Mouse (Mus musculus): ENCODE data around the gene Nup210l. TPM values are rescaled to one million over a fixed set of nuclear protein-coding genes. Genes with fewer than 3 reads are reported as not detected.

Nup210l gene
- total RNA-seq (2015; ENCODE audit: low replicate concordance), result 0.58 TPM in 1 of 2 replicates, not detected in the other
- total RNA-seq (2017; ENCODE audit: low replicate concordance), result 0.09 and 0.14 TPM in 2 replicates

DNA sequence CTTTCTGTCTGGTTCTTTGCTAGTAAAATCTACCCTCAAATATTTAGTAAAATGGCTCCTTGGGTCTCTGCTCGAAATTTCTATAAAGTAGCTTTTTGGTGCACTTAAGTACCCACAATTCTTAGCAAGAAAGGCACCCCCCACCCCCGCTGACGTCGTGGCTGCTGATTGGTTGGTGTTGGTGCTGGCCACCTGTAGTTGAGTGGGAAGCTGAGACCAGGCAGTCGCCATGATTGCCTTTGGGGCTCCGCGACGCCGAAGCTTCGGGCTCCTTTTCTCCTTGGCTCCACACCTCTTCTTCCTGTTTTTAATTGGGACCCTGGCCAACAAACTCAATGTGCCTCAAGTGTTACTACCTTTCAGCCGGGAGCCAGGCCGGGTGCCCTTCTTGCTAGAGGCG lies at the start of gene Nup210l:
TSS of gene Nup210l (plus strand) at position 195 of the 400 bp plus-strand sequence.
- no peak for ATAC-seq (replicated peaks; ENCODE audit: low FRiP score, poor library complexity, severe bottlenecking)

DNA sequence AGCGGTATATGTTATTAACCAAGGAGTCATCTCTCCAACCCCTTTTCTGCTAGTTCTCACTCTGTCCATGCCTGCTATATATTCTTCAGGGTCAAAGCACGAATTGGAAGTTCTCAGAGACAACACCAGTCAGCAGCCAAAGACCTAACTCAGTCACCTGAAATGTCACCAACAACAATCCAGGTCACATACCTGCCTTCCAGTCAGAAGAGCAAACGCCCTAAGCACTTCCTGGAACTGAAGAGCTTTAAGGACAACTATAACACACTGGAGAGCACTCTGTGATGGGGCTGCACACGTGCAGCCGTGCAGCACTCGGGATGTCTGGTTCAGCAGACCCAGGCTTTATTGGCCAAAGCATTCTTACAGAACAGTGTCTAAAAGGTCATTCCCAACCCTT lies 42.4 kb upstream of the Nup210l start:
- no peak for ATAC-seq (replicated peaks; ENCODE audit: low FRiP score, poor library complexity, severe bottlenecking)

DNA sequence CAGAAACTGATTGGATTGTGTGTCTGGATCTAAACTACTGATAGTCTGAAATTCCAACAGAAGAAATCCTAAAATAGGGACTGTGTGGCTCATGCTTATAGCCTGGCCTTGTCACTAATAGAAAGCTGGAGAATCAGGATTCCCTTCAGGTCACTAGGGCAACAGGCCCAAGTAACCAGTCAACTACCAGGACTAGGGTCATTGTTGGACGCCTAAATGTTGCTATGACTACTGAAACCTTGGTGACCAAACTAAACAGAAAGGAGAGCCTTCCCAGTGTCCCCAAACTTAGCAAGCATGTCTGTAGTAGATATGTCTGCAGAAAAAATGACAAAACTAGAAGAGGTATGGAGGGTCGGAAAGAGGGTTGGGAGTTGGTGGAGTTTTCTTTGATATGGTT lies 41.4 kb upstream of the Nup210l start:
- no peak for ATAC-seq (replicated peaks; ENCODE audit: low FRiP score, poor library complexity, severe bottlenecking)

DNA sequence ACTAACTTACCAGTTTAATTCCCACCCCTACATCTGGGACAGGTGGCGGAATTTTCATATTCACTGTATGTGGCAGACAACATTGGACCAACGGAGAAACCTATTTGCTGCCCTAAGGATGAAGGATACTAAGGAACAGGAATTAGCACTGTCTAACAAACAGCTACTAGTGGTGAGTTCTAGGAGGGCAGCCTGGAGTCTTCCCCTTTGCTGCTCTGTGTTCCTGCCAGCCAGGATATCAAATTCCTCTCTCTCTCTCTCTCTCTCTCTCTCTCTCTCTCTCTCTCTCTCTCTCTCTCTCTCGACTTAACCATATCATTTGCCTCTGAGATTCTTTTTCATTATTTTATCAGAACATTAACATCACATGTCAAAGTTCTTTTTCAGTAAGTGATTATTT lies 39.5 kb upstream of the Nup210l start:
- ATAC-seq (replicated peaks; ENCODE audit: low FRiP score, poor library complexity, severe bottlenecking), result no peak

DNA sequence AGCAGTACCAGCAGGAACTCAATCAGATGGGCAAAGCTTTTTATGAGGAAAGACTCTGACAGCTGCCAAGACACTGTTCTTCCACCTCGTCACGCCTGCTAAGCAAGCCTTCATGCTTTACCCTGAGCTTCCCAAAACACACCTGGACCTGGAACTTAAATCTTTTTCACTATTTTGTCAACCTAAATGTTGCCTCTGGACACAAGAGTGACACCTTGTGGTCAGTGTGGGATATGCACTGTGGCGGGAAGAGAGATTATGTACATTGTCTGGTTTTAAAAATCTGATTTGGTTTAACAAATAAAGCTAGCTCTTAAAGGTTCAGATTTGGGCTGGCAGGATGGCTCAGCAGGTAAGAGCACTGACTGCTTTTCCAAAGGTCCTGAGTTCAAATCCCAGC lies 38.4 kb upstream of the Nup210l start:
- ATAC-seq (replicated peaks; ENCODE audit: low FRiP score, poor library complexity, severe bottlenecking), result peak; percentile 72

DNA sequence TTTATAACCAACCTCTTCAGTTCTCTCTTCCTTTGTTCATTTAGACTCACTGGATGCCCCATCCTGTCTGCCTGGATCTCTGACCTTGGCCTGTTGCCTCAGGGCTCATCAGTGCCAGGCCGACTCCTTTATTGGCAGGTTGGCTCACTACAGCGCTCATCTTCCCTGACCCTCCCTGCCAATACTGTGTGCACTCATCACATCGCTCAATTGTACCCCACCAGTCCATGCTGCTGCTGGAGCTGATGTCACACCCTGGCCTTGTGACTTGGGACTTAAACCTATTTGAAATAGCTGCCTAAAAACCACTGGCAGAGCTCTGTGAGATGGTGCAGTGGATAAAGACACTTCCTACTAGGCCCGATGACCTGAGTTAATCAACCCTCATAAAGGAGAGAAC lies 36.1 kb upstream of the Nup210l start:
- no peak for ATAC-seq (replicated peaks; ENCODE audit: low FRiP score, poor library complexity, severe bottlenecking)

DNA sequence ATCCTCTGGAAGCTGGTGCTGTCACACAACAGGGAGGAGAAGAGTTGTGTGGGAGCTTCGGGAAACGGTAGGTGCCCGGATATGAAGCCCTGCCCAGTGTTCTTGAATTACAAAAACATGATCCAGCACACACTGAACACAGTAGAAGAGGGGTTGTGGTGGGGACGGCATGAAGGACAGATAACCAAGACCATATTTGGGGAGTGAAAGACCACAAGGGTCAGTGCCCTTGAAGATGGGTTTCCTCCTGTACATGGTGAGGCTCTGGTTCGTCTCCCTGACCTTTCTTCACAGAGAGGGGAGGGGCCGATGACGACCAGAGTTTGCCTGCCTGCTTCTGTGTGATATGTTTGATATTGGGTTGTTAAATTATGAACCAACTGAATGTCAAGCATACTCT lies 34.2 kb upstream of the Nup210l start:
- ATAC-seq (replicated peaks; ENCODE audit: low FRiP score, poor library complexity, severe bottlenecking), result no peak

DNA sequence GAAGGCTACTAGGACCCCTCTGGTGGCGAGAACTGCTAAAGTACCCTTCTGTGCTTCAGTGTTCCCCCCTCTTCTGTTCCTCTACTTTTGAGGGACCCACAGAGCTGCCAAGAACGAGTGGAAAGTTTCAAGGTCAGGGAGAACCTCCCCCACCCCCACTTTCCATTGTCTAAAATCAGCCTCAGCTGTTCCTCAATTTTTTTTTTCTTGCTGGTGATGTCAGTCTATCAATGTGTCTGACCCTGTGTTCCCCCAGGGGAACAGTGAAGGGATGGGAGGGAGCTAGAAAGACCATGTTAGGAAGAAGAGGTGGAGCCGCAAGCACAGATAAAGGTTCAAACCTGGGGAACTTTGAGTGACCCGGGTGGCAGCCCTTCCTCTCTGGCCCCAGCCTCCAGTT lies 31.6 kb upstream of the Nup210l start, which contains the start of gene Tpm3:
TSS of gene Tpm3 (plus strand) at position 356 of the 400 bp plus-strand sequence.
- ATAC-seq (replicated peaks; ENCODE audit: low FRiP score, poor library complexity, severe bottlenecking), result no peak

DNA sequence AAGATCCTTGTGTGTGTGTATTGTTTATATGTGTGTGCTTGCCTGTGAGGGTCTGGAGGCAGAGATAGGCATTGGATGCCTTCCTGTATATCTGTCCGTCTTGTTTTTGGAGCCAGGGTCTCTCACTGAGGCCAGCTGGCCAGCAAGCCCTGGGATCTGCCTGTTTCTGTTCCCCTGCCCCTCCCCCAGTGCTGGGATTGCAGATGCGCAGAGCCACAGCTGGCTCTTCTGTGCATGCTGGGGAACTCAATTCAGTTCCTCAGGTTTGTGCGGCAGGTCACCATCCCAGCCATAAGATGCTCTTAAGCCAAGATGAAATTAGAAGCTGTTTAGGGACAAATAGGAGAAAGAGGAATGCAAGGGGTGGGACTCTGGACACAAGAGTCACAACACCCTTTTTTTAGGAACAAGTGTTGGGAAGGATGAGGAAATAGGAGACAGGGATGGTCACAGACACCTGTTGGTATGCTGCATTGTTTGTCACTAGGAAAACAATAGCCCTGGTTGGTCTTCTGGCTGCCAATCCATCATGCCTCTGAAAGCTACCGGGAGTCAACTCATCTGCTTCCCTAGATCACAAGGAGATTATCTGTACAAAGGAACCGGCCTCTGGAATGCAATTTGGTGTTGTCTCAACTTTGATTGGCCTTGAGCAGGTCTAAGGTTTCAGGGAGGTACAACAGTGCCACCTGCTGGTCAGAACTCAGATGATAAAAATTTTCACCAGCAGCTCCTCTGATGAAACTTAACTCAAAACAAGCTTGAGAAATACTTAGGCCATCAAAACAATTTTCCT lies 26.8 kb upstream of the Nup210l start:
- no peak for ATAC-seq (replicated peaks; ENCODE audit: low FRiP score, poor library complexity, severe bottlenecking)

DNA sequence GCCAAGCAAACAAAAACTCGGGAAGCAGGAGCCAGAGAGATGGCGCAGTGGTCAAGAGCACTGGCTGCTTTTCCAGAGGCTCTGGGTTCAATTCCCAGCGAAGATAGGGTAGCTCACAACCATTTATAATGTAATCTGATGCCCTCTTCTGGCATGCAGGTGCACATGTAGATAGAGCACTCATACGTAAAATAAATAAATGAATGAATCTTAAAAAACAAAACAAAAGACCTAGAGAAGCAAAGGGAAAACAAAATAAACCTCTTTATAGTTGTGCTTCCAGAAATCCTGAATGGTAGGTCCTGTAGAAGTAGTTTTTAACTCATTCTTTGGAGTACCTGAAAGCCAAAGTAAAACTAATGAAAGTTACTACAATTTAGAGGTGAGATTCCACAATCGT lies 25.7 kb upstream of the Nup210l start:
- ATAC-seq (replicated peaks; ENCODE audit: low FRiP score, poor library complexity, severe bottlenecking), result no peak

DNA sequence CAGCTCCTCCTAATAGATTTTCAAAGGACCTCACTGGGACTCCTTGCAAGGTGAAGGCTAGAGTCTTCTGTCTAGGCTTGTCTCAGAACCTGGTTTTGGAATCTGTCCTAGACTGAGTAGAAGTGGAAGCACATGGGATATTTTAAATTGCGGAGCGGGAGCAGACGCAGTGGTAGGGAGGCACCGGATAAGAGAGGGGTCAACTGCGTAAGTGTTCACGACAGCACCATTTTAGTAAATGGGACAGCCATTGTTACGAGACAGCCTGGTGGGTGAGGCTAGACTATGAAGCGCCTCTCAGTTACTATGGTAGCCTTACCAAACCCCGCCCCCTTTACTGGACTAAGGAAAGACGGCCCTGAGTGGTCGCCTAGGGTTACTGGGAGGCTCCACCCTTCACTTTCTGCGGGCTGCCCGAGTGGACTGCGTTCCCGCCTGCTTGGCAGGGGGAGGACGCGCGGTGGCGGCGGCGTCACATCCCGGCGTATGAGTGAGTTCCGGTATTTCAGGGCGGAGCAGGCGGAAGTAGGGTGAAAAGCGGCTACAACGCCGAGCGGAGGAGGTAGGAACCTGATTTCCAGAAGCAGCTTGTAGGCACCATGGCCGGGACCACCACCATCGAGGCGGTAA lies 24.7 kb upstream of the Nup210l start:
- ATAC-seq (replicated peaks; ENCODE audit: low FRiP score, poor library complexity, severe bottlenecking), result peak; percentile 91

DNA sequence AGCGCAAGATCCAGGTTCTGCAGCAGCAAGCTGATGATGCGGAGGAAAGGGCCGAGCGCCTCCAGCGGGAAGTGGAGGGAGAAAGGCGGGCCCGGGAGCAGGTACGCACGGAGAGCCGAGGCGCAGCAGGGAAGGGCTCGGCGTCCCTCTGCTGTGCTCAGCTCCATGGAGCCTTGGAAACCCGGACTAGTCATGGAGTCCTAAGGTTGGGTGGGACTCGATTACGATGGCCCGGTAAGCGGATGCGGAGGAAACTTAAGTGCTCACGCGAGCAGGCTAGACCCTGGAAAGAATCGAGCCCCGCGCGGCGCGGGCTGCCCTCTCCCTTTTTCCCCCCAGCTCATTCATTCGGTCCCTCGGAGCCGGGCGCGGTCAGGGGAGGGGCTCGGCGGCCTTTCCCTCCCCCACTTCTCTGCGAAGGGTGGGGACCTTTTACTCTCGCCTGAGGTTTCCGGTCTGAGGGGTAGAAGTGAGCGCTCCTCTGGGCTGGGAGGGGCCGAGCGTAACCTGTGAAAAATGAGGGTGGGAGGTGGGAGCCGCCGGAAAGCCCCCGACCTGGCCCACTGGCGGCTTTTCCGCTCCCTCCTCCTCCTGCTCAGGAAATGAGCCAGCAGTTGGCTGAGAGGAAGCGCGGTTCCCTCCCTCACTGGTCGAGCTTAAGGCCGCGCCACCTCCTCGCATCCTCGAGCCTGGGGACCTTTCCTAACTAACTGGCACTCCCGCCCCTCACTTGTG lies 24.0 kb upstream of the Nup210l start:
- ATAC-seq (replicated peaks; ENCODE audit: low FRiP score, poor library complexity, severe bottlenecking), result peak; percentile 59

DNA sequence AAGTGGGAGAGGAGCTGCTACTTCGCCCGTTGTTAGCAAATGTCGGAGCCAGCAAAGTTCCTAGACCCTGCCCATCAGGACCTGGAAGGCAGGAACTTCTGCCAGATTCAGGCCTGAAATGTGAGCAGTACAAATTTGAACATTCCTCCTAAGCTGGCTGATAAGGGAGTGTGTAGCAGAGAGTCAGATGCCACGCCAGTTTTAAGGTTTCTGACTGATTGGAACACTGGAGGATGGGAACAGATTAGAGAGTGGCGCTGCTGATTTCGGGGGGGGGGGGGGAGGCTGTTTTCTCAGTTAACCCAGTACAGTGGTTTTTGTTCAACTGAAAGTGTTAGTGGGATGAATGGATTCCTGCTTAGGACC lies 23.5 kb upstream of the Nup210l start:
- ATAC-seq (replicated peaks; ENCODE audit: low FRiP score, poor library complexity, severe bottlenecking), result peak; percentile 17; the same call in 1 of the 2 replicates

DNA sequence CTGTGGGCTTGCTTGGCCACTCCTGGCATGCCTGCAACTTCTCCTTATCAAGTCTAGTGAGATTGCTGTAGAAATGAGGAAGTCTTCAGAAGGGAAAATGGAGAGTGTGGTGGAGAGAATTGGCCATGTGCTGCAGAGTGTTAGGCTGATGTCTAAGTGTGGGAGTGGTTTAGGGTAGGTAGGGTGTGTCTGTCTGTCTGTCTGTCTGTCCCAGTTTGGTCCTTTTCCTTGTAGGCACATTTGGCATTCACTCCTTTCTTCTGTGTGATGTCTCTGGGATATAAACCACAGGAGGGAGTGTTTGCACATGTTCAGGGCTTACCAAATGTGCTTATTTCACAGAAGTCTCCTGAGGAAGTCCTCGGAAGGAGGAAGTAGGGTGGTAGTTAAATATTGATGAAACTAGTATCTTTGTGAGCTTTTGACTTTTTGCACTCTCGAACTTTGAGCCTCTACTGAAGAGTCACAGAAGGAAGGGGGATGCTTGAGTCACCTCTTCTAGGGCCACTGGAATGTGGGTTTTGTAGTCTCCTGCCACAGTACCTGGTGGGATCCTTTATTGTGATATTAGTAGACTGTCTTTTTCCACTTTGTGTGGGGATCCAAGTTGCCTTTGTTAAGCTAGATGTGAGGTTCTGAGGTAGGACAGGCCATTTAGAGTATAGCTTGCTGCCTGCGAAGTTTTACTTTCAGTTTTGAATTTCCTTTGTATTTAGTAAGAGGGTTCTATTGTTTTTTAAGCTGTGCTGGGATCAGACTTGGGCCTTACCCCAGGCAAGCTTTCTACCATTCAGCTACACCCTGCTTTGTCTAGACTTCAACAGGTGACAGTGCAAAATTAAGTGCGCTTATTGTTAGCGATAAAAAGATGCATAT lies 22.3 kb upstream of the Nup210l start:
- ATAC-seq (replicated peaks; ENCODE audit: low FRiP score, poor library complexity, severe bottlenecking), result no peak

DNA sequence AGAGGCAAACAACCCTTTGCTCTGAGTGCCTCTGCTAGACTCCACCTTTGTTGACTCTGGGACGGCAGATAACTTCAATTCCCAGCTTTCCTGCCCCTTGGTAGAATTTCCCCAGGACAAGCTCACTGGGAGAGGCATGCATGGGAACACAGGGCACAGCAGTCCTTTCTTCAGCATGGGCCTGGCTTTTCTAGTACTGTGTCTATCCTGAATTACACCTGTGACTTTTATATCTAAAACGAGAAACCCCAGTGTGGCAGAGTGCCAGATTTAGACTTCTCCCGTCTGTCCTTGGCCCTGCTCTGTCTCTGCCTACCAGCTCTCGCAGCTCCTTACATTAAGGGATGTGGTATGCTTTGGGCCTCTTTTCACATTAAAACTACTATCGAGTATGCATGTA lies 20.9 kb upstream of the Nup210l start:
- ATAC-seq (replicated peaks; ENCODE audit: low FRiP score, poor library complexity, severe bottlenecking), result no peak

DNA sequence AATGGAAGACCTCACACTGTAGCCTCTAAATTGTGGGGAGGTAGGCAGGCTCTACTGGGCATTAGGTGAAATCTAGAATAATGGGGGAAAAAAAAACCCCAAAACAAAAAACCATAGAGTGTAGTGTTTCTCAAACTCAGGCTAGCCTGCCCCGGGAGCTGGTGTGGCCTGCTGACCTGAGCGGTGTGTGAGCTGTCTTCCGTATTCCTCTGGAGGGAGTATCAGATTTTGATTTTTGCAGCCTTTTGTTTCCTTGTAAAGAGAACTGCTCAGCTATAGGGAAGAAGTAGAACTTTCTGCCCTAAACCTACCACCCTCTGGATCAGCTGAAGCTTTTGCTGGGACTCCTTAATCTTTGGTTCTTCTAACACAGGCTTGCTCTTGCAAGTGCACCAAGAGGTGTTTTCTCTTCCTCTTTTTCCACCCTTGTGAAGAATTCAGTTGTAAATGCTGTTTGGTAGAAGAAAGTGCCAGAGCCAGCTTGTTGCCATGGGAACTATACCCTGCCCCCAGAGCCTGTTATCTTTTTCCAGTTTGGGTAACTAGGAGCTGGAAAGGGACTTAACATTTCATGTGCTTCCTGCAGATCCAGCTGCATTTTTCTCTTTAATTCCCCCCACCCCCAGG lies 20.1 kb upstream of the Nup210l start:
- ATAC-seq (replicated peaks; ENCODE audit: low FRiP score, poor library complexity, severe bottlenecking), result no peak

DNA sequence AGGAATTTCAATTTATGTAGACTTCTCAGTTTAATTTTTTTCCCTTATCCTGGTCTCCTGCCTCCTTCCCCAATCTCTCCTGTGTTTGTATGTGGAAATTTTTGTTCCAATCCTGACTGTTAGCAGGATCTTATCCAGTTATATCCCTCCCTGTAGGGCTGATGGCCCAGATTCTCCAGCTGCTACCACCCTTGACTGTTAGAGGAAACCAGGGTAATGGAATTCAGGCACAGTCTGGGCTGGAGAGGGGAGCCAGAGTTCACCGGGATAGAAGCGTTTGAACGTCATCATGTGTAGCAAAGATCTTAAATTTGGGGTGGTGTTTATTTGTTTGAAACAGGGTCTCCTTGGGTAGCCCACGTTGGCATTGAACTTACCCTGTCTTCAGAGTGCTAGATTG lies 19.1 kb upstream of the Nup210l start:
- no peak for ATAC-seq (replicated peaks; ENCODE audit: low FRiP score, poor library complexity, severe bottlenecking)

DNA sequence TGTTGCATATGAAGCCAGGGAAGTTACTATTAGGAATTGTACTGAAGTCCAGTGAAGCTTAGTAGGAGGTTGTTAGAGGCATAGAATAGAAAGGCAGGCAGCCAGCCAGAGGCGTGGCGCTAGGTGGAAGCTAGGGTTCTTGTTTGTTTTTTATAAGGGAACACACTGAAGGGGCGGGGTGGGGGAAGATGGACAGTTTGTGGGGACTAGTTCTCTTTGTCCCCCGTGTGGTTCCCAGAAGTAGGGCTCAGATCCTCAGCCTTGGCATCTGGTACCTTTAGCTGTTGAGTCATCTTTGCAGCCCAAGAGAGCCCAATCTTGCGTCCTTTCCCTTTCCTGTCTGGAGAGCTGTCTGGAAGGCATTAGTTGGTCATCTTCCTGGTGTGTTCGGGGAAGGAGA lies 18.7 kb upstream of the Nup210l start:
- no peak for ATAC-seq (replicated peaks; ENCODE audit: low FRiP score, poor library complexity, severe bottlenecking)

DNA sequence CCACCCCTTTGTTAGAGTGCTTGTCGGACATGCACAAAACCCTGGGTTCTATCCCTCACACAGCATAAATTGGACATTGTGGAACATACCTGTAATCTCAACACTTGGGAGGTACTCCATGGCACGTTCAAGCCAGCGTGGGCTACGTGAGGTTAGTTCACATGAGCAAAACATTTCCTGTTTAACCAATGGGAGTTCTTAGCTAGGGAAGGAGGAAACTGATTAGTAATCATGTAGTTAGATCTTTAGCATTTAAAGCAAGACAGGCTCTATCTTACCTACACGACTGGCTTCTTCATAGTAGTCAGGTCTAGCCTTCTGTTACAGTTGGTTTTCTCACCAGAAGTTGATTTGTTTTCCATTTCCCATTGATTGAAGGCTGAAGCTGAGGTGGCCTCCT lies 17.9 kb upstream of the Nup210l start:
- no peak for ATAC-seq (replicated peaks; ENCODE audit: low FRiP score, poor library complexity, severe bottlenecking)

Measured in erythroblast, adult 5-6 weeks (primary cell).